ENCODE assay signal across 8 mouse cellular contexts in the genomic region with DNA sequence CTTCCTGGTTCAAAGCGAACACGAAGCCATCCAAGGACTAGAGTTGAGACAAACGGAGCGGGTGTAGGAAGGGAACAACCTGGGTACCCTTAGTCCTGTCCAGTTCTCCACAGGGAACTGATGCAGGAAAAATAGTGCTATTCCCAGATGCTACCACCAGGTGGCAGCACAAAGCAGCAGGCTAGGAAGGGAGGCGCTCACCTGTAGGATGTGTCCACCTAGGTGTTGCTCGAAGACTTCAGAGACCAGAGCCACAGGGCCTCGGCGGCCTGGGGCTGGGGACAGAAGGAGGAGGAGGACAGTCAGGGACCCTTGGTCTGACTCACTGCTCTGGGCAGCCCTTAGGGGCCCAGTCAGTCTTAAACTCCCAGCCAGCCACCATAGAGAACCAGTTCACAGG. TPM values are rescaled to one million over a fixed set of nuclear protein-coding genes. Genes with fewer than 3 reads are reported as not detected.
DNase-seq lines count a peak whose midpoint lies in the region; ATAC-seq and TF ChIP-seq lines count a peak whose summit lies in the region.

No protein-coding gene starts in this region.

- no peak overlapping the region for H3K4me3 ChIP-seq in bone marrow macrophage, adult 2 months (ENCODE audit: insufficient read depth, low read length)
- H3K4me3 ChIP-seq in embryonic facial prominence, embryonic 14.5 days (ENCODE audit: low read depth, low read length), result no peak overlapping the region
- no peak overlapping the region for H3K4me3 ChIP-seq in hindbrain, embryonic 10.5 days

- 12% methylated on average over 7 of the region's 8 CpGs for WGBS in embryonic facial prominence, embryonic 14.5 days
- WGBS in hindbrain, embryonic 10.5 days, result 20% methylated on average over 8 of the region's 8 CpGs

- peak; percentile 76 for DNase-seq in ES-CJ7 (ENCODE audit: low read depth, low spot score)
- DNase-seq in embryonic facial prominence, embryonic 14.5 days (ENCODE audit: low spot score), result peak; percentile 13
- peak; percentile 75 for DNase-seq in hindbrain, embryonic 10.5 days (ENCODE audit: low spot score)
- peak; percentile 25 for DNase-seq in layer of hippocampus, adult 9-11 months
- DNase-seq in lung, postnatal 36 days, result peak; percentile 81
- DNase-seq in right cerebral cortex, postnatal 25 days, result peak; percentile 48
- DNase-seq in yolk sac, embryonic 10.5 days (ENCODE audit: low spot score), result peak; percentile 46

- H3K27ac ChIP-seq in bone marrow macrophage, adult 2 months (ENCODE audit: insufficient read depth, low read depth, low read length), result no peak overlapping the region
- no peak overlapping the region for H3K27ac ChIP-seq in embryonic facial prominence, embryonic 14.5 days (replicated peaks; ENCODE audit: low read depth, low read length)
- H3K27ac ChIP-seq in hindbrain, embryonic 10.5 days, result no peak overlapping the region

- H3K4me2 ChIP-seq in embryonic facial prominence, embryonic 14.5 days (ENCODE audit: low read depth, low read length), result no peak overlapping the region

- peak; percentile 23; the same call in 1 of the 2 replicates for ATAC-seq in embryonic facial prominence, embryonic 14.5 days (ENCODE audit: low read depth)

- no peaks in the 10 kb centered on the region for H3K9me3 ChIP-seq in embryonic facial prominence, embryonic 14.5 days (ENCODE audit: control insufficient read depth, low read length)
- H3K9me3 ChIP-seq in hindbrain, embryonic 10.5 days, result no peaks in the 10 kb centered on the region

- TF ChIP-seq POLR2A in bone marrow macrophage, adult 2 months (IDR thresholded peaks at IDR 0.05; ENCODE audit: borderline replicate concordance, low read depth, low read length), result no peak

- no peaks in the 10 kb centered on the region for H3K36me3 ChIP-seq in embryonic facial prominence, embryonic 14.5 days (ENCODE audit: control insufficient read depth, insufficient read depth, low read length)
- H3K36me3 ChIP-seq in hindbrain, embryonic 10.5 days, result no peaks in the 10 kb centered on the region

- H3K9ac ChIP-seq in embryonic facial prominence, embryonic 14.5 days (ENCODE audit: low read depth, low read length), result no peak overlapping the region

- no peaks in the 10 kb centered on the region for H3K4me1 ChIP-seq in bone marrow macrophage, adult 2 months (ENCODE audit: control insufficient read depth, insufficient read depth, low read length)
- H3K4me1 ChIP-seq in embryonic facial prominence, embryonic 14.5 days (ENCODE audit: control insufficient read depth, insufficient read depth, low read length), result no peaks in the 10 kb centered on the region
- peaks cover 16% of the 10 kb centered on the region for H3K4me1 ChIP-seq in hindbrain, embryonic 10.5 days (replicated peaks)

- peak; percentile 97 for TF ChIP-seq CTCF in bone marrow macrophage, adult 2 months (IDR thresholded peaks at IDR 0.05; ENCODE audit: low read depth, low read length)

- H3K27me3 ChIP-seq in embryonic facial prominence, embryonic 14.5 days (replicated peaks; ENCODE audit: control insufficient read depth, insufficient read depth, low read length), result peaks cover 5% of the 10 kb centered on the region
- H3K27me3 ChIP-seq in hindbrain, embryonic 10.5 days (ENCODE audit: insufficient read depth, poor library complexity, severe bottlenecking), result peaks cover 58% of the 10 kb centered on the region

RNA-seq across cellular contexts. Expression of gene Npas1, which starts 12.4 kb away (rescaled TPM):
- not detected in 2 replicates for polyA plus RNA-seq in bone marrow macrophage, adult 2 months (2012; ENCODE audit: insufficient read depth, insufficient read length, missing spikeins)
- polyA plus RNA-seq in embryonic facial prominence, embryonic 14.5 days (2014; fragmentation: Nextera tagmentation; extraction: Ambion mirVana), result 0.10 and 0.11 TPM in 2 replicates
- 0.63 and 0.91 TPM in 2 replicates for polyA plus RNA-seq in hindbrain, embryonic 10.5 days (2016; fragmentation: Nextera tagmentation; extraction: Ambion mirVana)

RNA-seq across cellular contexts. Expression of gene Tmem160, which starts 12.6 kb away (rescaled TPM):
- 43.4 and 51.6 TPM in 2 replicates for polyA plus RNA-seq in bone marrow macrophage, adult 2 months (2012; ENCODE audit: insufficient read depth, insufficient read length, missing spikeins)
- 49.5 and 54.5 TPM in 2 replicates for polyA plus RNA-seq in embryonic facial prominence, embryonic 14.5 days (2014; fragmentation: Nextera tagmentation; extraction: Ambion mirVana)
- 67.4 and 70.9 TPM in 2 replicates for polyA plus RNA-seq in hindbrain, embryonic 10.5 days (2016; fragmentation: Nextera tagmentation; extraction: Ambion mirVana)

Comparison
In these comparisons a context has a peak if more than half of its experiments do, and no peak if none do; other contexts are left out.
1. DNase-seq: peak in every context shown above with its lines; median percentile 81 in lung, postnatal 36 days; 76 in ES-CJ7; 75 in hindbrain, embryonic 10.5 days; 48 in right cerebral cortex, postnatal 25 days; 46 in yolk sac, embryonic 10.5 days; 25 in layer of hippocampus, adult 9-11 months; 13 in embryonic facial prominence, embryonic 14.5 days.